Mouse (Mus musculus) kidney, adult 2 months (tissue): ENCODE results near the gene E2f2. TPM values are rescaled to one million over a fixed set of nuclear protein-coding genes. Genes with fewer than 3 reads are reported as not detected.

Experiments used
- DNase-seq: peaks from one replicate; pipeline ENCODE4 v3.0.0; 2021
- H3K27ac ChIP-seq: fragments of 200-500 bp; 2 replicates; pipeline ENCODE4 v1.5.1; 2012; ENCODE audit warnings: low read depth, low read length, control low read depth, inconsistent platforms; ENCODE audit not compliant: insufficient read depth
- H3K27me3 ChIP-seq: fragments of 200-500 bp; replicated peaks from 2 replicates; pipeline ENCODE4 v1.6.1; 2012; ENCODE audit warnings: mild to moderate bottlenecking, moderate library complexity, low read length, inconsistent platforms; ENCODE audit not compliant: control insufficient read depth, insufficient read depth
- H3K36me3 ChIP-seq: fragments of 200-500 bp; 2 replicates; pipeline ENCODE4 v1.6.1; 2012; ENCODE audit warnings: mild to moderate bottlenecking, moderate library complexity, low read length, inconsistent platforms; ENCODE audit not compliant: control insufficient read depth, insufficient read depth
- H3K4me1 ChIP-seq: fragments of 200-500 bp; 2 replicates; pipeline ENCODE4 v1.6.1; 2011; ENCODE audit warnings: low read length; ENCODE audit not compliant: control insufficient read depth, insufficient read depth
- H3K4me3 ChIP-seq: fragments of 200-500 bp; 2 replicates; pipeline ENCODE4 v1.5.1; 2011; ENCODE audit warnings: mild to moderate bottlenecking, low read depth, low read length, control low read depth; ENCODE audit not compliant: insufficient read depth
- CTCF ChIP-seq: fragments of 200-500 bp; conservative IDR thresholded peaks from 2 replicates; pipeline ENCODE4 v1.5.1; 2011; ENCODE audit warnings: low read depth, mild to moderate bottlenecking, control low read depth, low read length, moderate library complexity, mixed read lengths; ENCODE audit not compliant: insufficient read depth, insufficient read length
- POLR2A ChIP-seq: fragments of 200-500 bp; IDR thresholded peaks from one replicate; pipeline ENCODE4 v1.6.1; 2011; ENCODE audit warnings: low read depth, low read length, control low read depth
- WGBS: fragments of 180-500 bp; shearing (Covaris S2); methylation state at CpG from one replicate; pipeline ENCODE4 v1.1.7; 2018; 5-methylcytosine and 5-hydroxymethylcytosine counted together
- polyA plus RNA-seq: library from polyadenylated mRNA; depleted of rRNA; stranded (reverse); fragments of >200 nt; gene quantifications from 2 replicates; pipeline ENCODE4 v1.2.3, GENCODE M21; 2012

Gene E2f2
- polyA plus RNA-seq, 1 experiment = 2.2 TPM

- no peak for DNase-seq
- no peaks in the 10 kb centered on the region for H3K27me3 ChIP-seq
- no peak for TF ChIP-seq CTCF
- no peak for TF ChIP-seq POLR2A
These were observed 22.8 kb downstream of the E2f2 start for GRCm38 (mm10) chr4:136195029-136195428.

GRCm38 (mm10) chr4:136195629-136196028 lies 23.4 kb downstream of the E2f2 start:
- Histone ChIP-seq H3K27ac (no peak overlapping the region), H3K4me1 (no peaks in the 10 kb centered on the region), H3K36me3 (no peaks in the 10 kb centered on the region), H3K4me3 (no peak overlapping the region), H3K27me3 (no peaks in the 10 kb centered on the region)
- 83% methylated on average over 9 of the region's 9 CpGs for WGBS
- TF ChIP-seq CTCF (no peak), POLR2A (no peak)
- DNase-seq = no peak

More at GRCm38 (mm10) chr4:136195029-136195428, 22.8 kb downstream of the E2f2 start:
- no peak overlapping the region for H3K27ac ChIP-seq
- 78% methylated on average over 7 of the region's 7 CpGs for WGBS
- H3K4me3 ChIP-seq = no peak overlapping the region
- H3K4me1 ChIP-seq = no peaks in the 10 kb centered on the region
- H3K36me3 ChIP-seq = no peaks in the 10 kb centered on the region

GRCm38 (mm10) chr4:136196201-136196600 lies 24.0 kb downstream of the E2f2 start:
- TF ChIP-seq POLR2A (no peak), CTCF (no peak)
- Histone ChIP-seq H3K27ac (no peak overlapping the region), H3K4me3 (no peak overlapping the region), H3K36me3 (no peaks in the 10 kb centered on the region), H3K27me3 (no peaks in the 10 kb centered on the region), H3K4me1 (no peaks in the 10 kb centered on the region)
- WGBS = 73% methylated on average over 10 of the region's 10 CpGs
- no peak for DNase-seq

GRCm38 (mm10) chr4:136198846-136199245 lies 26.7 kb downstream of the E2f2 start:
- no peak for TF ChIP-seq CTCF
- no peak for TF ChIP-seq POLR2A
- Histone ChIP-seq H3K4me1 (no peaks in the 10 kb centered on the region), H3K27ac (no peak overlapping the region), H3K27me3 (no peaks in the 10 kb centered on the region), H3K36me3 (no peaks in the 10 kb centered on the region), H3K4me3 (no peak overlapping the region)
- 78% methylated on average over 7 of the region's 7 CpGs for WGBS
- DNase-seq = no peak

- DNase-seq = peak; percentile 60
- Histone ChIP-seq H3K4me1 (no peaks in the 10 kb centered on the region; the same call in 1 of the 2 replicates), H3K27me3 (no peaks in the 10 kb centered on the region), H3K36me3 (no peaks in the 10 kb centered on the region), H3K4me3 (no peak overlapping the region), H3K27ac (no peak overlapping the region)
- 28% methylated on average over 9 of the region's 9 CpGs for WGBS
- TF ChIP-seq POLR2A (no peak), CTCF (peak; percentile 89)
These were observed 27.5 kb downstream of the E2f2 start for GRCm38 (mm10) chr4:136199562-136200292.

- TF ChIP-seq CTCF (peak; percentile 93), POLR2A (no peak)
- no peaks in the 10 kb centered on the region; the same call in 1 of the 2 replicates for H3K4me1 ChIP-seq
- 5% methylated on average over 9 of the region's 9 CpGs for WGBS
- H3K27ac ChIP-seq = no peak overlapping the region
- no peak overlapping the region for H3K4me3 ChIP-seq
- no peaks in the 10 kb centered on the region for H3K36me3 ChIP-seq
- DNase-seq = peak; percentile 65
- no peaks in the 10 kb centered on the region for H3K27me3 ChIP-seq
These were observed 30.3 kb downstream of the E2f2 start for GRCm38 (mm10) chr4:136202509-136202908.

- H3K4me1 ChIP-seq = no peaks in the 10 kb centered on the region; the same call in 1 of the 2 replicates
- 44% methylated on average over 2 of the region's 2 CpGs for WGBS
- TF ChIP-seq POLR2A (no peak), CTCF (no peak)
- H3K4me3 ChIP-seq = no peak overlapping the region
- DNase-seq = peak; percentile 69
- H3K27ac ChIP-seq = no peak overlapping the region
- H3K36me3 ChIP-seq = no peaks in the 10 kb centered on the region
- no peaks in the 10 kb centered on the region for H3K27me3 ChIP-seq
These were observed 32.6 kb downstream of the E2f2 start for GRCm38 (mm10) chr4:136204775-136205174.
